Mouse (Mus musculus) liver, embryonic 12.5 days (tissue): ENCODE measurements around the gene Rab11fip3. TPM values are rescaled to one million over a fixed set of nuclear protein-coding genes. Genes with fewer than 3 reads are reported as not detected.
"Not testable (repeated sequence)": the region's sequence is repeated elsewhere in the genome, so short reads cannot be mapped to it uniquely, and the experiment has no call there.

Source experiments
- ATAC-seq: fragments of 200-750 bp; cut with Nextera tagmentation; 2 replicates; pipeline ENCODE4 v1.8.0; 2017; ENCODE audit warnings: moderate number of reproducible peaks, mild to moderate bottlenecking, moderate library complexity
- H3K27ac ChIP-seq: fragments of 300-500 bp; sonication (generic); 2 replicates; pipeline ENCODE4 v1.5.1; 2016; ENCODE audit warnings: mild to moderate bottlenecking
- H3K27me3 ChIP-seq: fragments of 300-500 bp; sonication (generic); replicated peaks from 2 replicates; pipeline ENCODE4 v1.6.1; 2016; ENCODE audit warnings: mild to moderate bottlenecking, moderate library complexity
- H3K36me3 ChIP-seq: fragments of 300-500 bp; sonication (generic); 2 replicates; pipeline ENCODE4 v1.6.1; 2016; ENCODE audit warnings: mild to moderate bottlenecking, moderate library complexity
- H3K4me1 ChIP-seq: fragments of 300-500 bp; sonication (generic); 2 replicates; pipeline ENCODE4 v1.6.1; 2016
- H3K4me2 ChIP-seq: fragments of 300-500 bp; sonication (generic); 2 replicates; pipeline ENCODE4 v1.6.1; 2016; ENCODE audit warnings: mild to moderate bottlenecking, moderate library complexity
- H3K4me3 ChIP-seq: fragments of 300-500 bp; sonication (generic); 2 replicates; pipeline ENCODE4 v1.5.1; 2016; ENCODE audit warnings: mild to moderate bottlenecking, moderate library complexity
- H3K9ac ChIP-seq: fragments of 300-500 bp; sonication (generic); 2 replicates; pipeline ENCODE4 v1.6.1; 2016; ENCODE audit warnings: mild to moderate bottlenecking, moderate library complexity
- H3K9me3 ChIP-seq: fragments of 300-500 bp; sonication (generic); replicated peaks from 2 replicates; pipeline ENCODE4 v1.6.1; 2016; ENCODE audit warnings: mild to moderate bottlenecking, moderate library complexity
- WGBS: fragments of 180-500 bp; shearing (Covaris S2); methylation state at CpG from one replicate; pipeline ENCODE4 v1.1.7; 2016; ENCODE audit not compliant: insufficient replicate concordance; 5-methylcytosine and 5-hydroxymethylcytosine counted together
- polyA plus RNA-seq: library from polyadenylated mRNA; unstranded; fragments of >200 nt; fragmentation: Nextera tagmentation; extraction: Ambion mirVana; gene quantifications from 2 replicates; pipeline ENCODE4 v1.2.1, GENCODE M21; 2016

The Rab11fip3 gene
- polyA plus RNA-seq, 1 experiment from 2014 or later: 4.2 TPM

DNA sequence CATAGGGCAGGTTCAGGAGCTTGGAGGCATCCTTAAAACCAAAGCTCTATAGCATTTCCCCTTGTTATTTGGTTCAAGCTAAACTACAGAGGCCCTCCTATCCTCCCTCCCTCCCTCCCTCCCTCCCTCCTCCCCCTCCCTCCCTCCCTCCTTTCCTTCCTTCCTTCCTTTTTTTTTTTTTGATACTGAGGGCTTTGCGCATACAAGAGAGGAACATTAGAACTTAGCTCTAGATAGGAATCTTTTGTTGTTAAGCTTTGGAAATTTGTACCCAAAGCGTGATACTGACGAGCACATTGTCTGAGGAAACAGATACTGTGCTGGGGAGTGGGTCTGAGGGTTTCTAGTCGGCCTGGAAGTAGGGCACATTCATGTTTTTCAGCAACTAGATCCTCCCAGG is 36.3 kb upstream of the Rab11fip3 start:
- WGBS: 35% methylated on average over 4 of the region's 4 CpGs
- no peak for ATAC-seq

GRCm38 (mm10) chr17:26101478-26101877 is 32.1 kb upstream of the Rab11fip3 start:
- no peaks in the 10 kb centered on the region for H3K27me3 ChIP-seq
- peak; percentile 84 for ATAC-seq
- H3K27ac ChIP-seq: no peak overlapping the region
- WGBS: 35% methylated on average over 4 of the region's 4 CpGs
- H3K36me3 ChIP-seq: no peaks in the 10 kb centered on the region
- no peak overlapping the region for H3K4me2 ChIP-seq
- no peak overlapping the region for H3K9ac ChIP-seq
- no peak overlapping the region for H3K4me3 ChIP-seq
- H3K4me1 ChIP-seq: peaks cover 18% of the 10 kb centered on the region
- no peaks in the 10 kb centered on the region for H3K9me3 ChIP-seq

More for the DNA sequence above, 36.3 kb upstream of the Rab11fip3 start:
- no peaks in the 10 kb centered on the region for H3K9me3 ChIP-seq
- no peak overlapping the region for H3K4me3 ChIP-seq
- peaks cover 13% of the 10 kb centered on the region for H3K27me3 ChIP-seq
- no peak overlapping the region for H3K4me2 ChIP-seq
- H3K9ac ChIP-seq: no peak overlapping the region
- H3K36me3 ChIP-seq: no peaks in the 10 kb centered on the region
- H3K4me1 ChIP-seq: peaks cover 18% of the 10 kb centered on the region
- H3K27ac ChIP-seq: no peak overlapping the region

GRCm38 (mm10) chr17:26100166-26100565 is 30.8 kb upstream of the Rab11fip3 start:
- 45% methylated on average over 2 of the region's 2 CpGs for WGBS
- Histone ChIP-seq H3K27ac (no peak overlapping the region), H3K27me3 (no peaks in the 10 kb centered on the region), H3K4me3 (no peak overlapping the region), H3K36me3 (no peaks in the 10 kb centered on the region), H3K9ac (no peak overlapping the region), H3K4me1 (peaks cover 25% of the 10 kb centered on the region), H3K9me3 (no peaks in the 10 kb centered on the region), H3K4me2 (no peak overlapping the region)
- ATAC-seq: no peak

GRCm38 (mm10) chr17:26099316-26099715 is 30.0 kb upstream of the Rab11fip3 start:
- H3K36me3 ChIP-seq, ATAC-seq, H3K4me2 ChIP-seq, H3K27me3 ChIP-seq, H3K9me3 ChIP-seq, H3K27ac ChIP-seq, H3K9ac ChIP-seq, H3K4me3 ChIP-seq: not testable (repeated sequence)
- WGBS: 55% methylated on average over 3 of the region's 3 CpGs
- H3K4me1 ChIP-seq: peaks cover 32% of the 10 kb centered on the region

GRCm38 (mm10) chr17:26098461-26098860 is 29.1 kb upstream of the Rab11fip3 start:
- Histone ChIP-seq H3K9ac (no peak overlapping the region), H3K4me1 (peaks cover 41% of the 10 kb centered on the region), H3K4me3 (no peak overlapping the region), H3K36me3 (peaks cover 5% of the 10 kb centered on the region), H3K27me3 (no peaks in the 10 kb centered on the region), H3K9me3 (no peaks in the 10 kb centered on the region), H3K4me2 (no peak overlapping the region), H3K27ac (no peak overlapping the region)
- no peak for ATAC-seq
- 72% methylated on average over 7 of the region's 7 CpGs for WGBS

DNA sequence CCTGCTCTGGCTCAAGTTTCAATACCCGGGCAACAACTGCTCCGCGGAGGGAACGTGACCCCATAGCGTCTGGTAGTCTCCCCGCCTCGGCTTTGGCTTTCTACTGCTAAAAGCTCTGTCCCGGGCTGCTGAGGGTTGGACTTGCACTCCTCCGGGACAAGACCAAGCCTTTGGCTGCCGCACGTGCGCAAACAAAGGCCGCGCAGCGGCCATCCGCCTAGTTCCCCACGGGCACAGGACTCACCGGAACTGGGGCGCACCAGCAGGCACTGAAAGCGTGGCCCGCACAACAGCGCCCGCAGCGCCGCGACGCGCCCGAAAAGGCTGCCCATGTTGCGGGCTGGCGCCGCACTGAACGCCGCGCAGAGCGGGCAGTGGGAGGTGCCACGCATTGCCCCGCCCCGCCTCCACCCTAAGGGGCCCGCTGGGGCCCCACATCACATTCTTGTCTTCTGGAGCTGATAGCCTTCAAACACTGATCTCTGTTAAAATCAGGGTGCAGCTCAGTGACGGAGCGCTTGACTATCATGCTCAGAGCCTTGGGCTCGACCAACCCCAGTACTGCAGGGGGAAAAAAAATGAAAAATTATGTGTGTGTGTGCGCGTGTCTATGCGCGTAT is 25.9 kb upstream of the Rab11fip3 start, which contains the start of gene Nme4:
Nme4 (minus strand) TSS at position 482 of the 620 bp plus-strand sequence.
- H3K27ac ChIP-seq: peak within 1 kb of the TSS; percentile 75
- WGBS: 2% methylated on average over 47 of the region's 47 CpGs

GRCm38 (mm10) chr17:26094531-26095110 is 25.3 kb upstream of the Rab11fip3 start:
- WGBS: 23% methylated on average over 9 of the region's 9 CpGs
- Histone ChIP-seq H3K9me3 (no peaks in the 10 kb centered on the region), H3K27me3 (no peaks in the 10 kb centered on the region), H3K4me2 (peak overlapping the region; percentile 90), H3K27ac (peak overlapping the region; percentile 75), H3K4me1 (peaks cover 37% of the 10 kb centered on the region), H3K4me3 (peak overlapping the region; percentile 67), H3K36me3 (peaks cover 23% of the 10 kb centered on the region), H3K9ac (peak overlapping the region; percentile 75)
- no peak for ATAC-seq

More for the DNA sequence above, 25.9 kb upstream of the Rab11fip3 start, which contains the start of gene Nme4:
- Histone ChIP-seq H3K4me3 (peak within 1 kb of the TSS; percentile 67), H3K27me3 (no peaks in the 10 kb centered on the region), H3K4me1 (peaks cover 31% of the 10 kb centered on the region), H3K36me3 (peaks cover 23% of the 10 kb centered on the region), H3K9me3 (no peaks in the 10 kb centered on the region), H3K4me2 (peak within 1 kb of the TSS; percentile 90), H3K9ac (peak within 1 kb of the TSS; percentile 75)
- ATAC-seq: peak; percentile 87

DNA sequence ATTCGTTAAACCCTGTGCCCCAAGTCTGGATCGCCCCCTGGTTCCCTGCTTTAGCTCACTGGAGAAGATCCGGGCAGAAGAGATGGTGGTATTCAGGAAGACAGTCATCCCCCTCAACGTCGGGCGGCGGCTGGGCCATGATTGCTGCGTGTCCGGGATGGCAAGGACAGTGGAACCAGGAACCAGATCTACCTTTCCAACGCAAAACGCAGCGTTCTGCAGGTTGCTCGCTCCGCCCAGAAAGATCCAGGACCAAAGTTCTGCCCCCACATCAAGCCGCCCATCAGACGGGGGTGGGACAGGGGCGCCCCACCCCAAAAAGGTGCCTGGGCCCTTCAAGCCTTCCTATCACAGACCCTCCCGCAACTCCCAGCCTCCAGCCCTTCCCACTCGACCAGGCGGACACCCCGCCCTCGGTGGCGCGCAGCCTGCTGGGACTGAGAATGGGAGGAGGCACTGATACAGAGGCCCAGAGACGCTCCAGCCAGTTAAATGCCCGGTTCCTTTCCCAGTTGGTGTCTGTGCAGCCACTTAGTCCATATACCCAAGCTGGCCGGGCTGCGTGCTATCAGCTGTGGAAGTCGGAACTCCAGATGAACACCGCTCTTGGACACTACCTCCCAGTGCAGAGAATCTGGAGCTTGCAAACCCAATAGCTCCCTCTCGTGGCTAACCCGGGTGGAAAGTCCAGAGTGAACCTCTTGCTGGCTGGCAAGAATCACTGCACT is 20.7 kb upstream of the Rab11fip3 start, which contains the start of gene Decr2:
Decr2 (minus strand) TSS at position 433 of the 728 bp plus-strand sequence.
- Histone ChIP-seq H3K4me1 (peaks cover 30% of the 10 kb centered on the region), H3K36me3 (peaks cover 28% of the 10 kb centered on the region), H3K4me3 (peak within 1 kb of the TSS; percentile 65), H3K4me2 (peak within 1 kb of the TSS; percentile 82), H3K9ac (peak within 1 kb of the TSS; percentile 62), H3K27ac (peak within 1 kb of the TSS; percentile 72), H3K9me3 (no peaks in the 10 kb centered on the region), H3K27me3 (no peaks in the 10 kb centered on the region; the same call in 1 of the 2 replicates)
- WGBS: 2% methylated on average over 32 of the region's 32 CpGs
- peak; percentile 85 for ATAC-seq

DNA sequence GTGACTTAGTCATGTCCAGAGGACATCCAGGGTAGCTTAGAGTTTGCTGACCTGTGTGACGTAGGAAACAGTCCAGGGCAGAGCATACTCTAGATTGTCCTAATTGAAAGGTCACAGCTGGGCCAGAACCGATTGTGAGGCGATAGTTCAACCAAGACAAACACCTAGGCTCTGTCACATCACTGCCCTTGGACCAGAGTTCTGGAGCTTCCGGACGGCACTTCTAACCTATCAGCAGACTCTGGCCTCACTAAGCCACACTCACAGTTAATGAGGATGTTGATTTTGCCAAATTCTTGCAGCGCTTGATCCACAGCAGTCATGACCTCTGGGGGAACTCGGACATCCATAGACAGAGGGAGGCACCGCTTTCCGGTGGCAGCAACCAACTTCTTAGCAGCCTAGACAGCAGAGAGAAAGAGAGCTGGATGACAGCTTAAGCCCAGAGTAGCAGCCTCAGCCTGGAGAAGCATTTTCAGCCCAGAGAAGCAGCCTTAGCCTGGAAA is 17.8 kb upstream of the Rab11fip3 start:
- 79% methylated on average over 9 of the region's 9 CpGs for WGBS
- no peak for ATAC-seq
- peaks cover 13% of the 10 kb centered on the region for H3K36me3 ChIP-seq
- no peaks in the 10 kb centered on the region for H3K9me3 ChIP-seq
- H3K4me3 ChIP-seq: no peak overlapping the region
- H3K4me2 ChIP-seq: no peak overlapping the region
- no peak overlapping the region for H3K27ac ChIP-seq
- H3K9ac ChIP-seq: no peak overlapping the region
- no peaks in the 10 kb centered on the region; the same call in 1 of the 2 replicates for H3K27me3 ChIP-seq
- peaks cover 12% of the 10 kb centered on the region for H3K4me1 ChIP-seq

- H3K9me3 ChIP-seq: no peaks in the 10 kb centered on the region
- 0 out of 2 replicates have a peak, but pooled peaks cover under 1% of the 10 kb centered on the region for H3K36me3 ChIP-seq
- WGBS: 16% methylated on average over 2 of the region's 2 CpGs
- no peak for ATAC-seq
- H3K4me1 ChIP-seq: no peaks in the 10 kb centered on the region
- no peak overlapping the region for H3K9ac ChIP-seq
- H3K27ac ChIP-seq: no peak overlapping the region
- peaks cover 6% of the 10 kb centered on the region for H3K27me3 ChIP-seq
- H3K4me2 ChIP-seq: no peak overlapping the region
- no peak overlapping the region for H3K4me3 ChIP-seq
Measured at GRCm38 (mm10) chr17:26080867-26081266, 11.5 kb upstream of the Rab11fip3 start.

DNA sequence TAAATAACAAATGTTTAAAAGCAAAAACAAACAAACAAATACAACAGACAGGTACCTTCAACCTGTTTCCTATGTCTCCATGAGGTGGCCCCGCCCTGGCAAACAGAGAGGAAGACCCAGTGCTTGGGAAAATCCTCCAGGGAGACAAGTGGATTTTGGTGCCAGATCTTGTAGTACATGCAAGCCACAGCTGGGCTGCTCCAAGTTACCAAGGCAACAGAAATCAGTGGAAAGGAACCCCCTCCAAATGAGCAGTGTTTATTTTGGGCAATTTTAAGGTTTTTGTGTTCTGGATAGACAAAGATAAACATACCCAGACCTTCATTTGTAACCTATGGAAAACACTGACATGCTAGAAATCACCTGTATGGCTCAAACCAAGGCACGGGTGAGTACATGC is 9.5 kb upstream of the Rab11fip3 start:
- H3K9me3 ChIP-seq: no peaks in the 10 kb centered on the region
- H3K4me1 ChIP-seq: no peaks in the 10 kb centered on the region
- H3K36me3 ChIP-seq: no peaks in the 10 kb centered on the region
- H3K27me3 ChIP-seq: peaks cover 17% of the 10 kb centered on the region
- no peak overlapping the region for H3K4me3 ChIP-seq
- no peak for ATAC-seq
- H3K9ac ChIP-seq: no peak overlapping the region
- no peak overlapping the region for H3K4me2 ChIP-seq
- no peak overlapping the region for H3K27ac ChIP-seq
- WGBS: 71% methylated on average over 2 of the region's 2 CpGs

DNA sequence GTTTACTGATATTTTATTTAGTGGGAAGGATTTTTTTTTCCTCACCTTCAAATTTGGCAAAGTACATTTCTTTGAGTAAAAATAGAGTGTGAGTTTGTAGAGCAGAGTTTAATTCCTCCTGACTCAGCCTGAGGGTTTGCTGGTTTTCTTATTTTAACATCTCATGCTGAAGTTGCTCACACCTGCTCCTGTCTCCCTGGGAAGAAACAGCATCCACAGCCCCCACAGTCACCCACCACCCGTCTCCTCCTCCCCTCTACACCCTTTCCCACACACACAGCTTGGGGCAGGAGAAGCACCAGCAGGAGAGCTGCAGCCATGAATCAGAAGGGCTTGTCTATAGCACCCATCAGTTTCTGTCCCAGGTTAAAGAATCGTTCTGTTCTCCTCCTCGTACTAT is 5.9 kb upstream of the Rab11fip3 start:
- no peak overlapping the region for H3K9ac ChIP-seq
- 59% methylated on average over 3 of the region's 3 CpGs for WGBS
- ATAC-seq: no peak

More for the DNA sequence above, 5.9 kb upstream of the Rab11fip3 start:
- no peaks in the 10 kb centered on the region for H3K36me3 ChIP-seq
- H3K27ac ChIP-seq: no peak overlapping the region
- H3K9me3 ChIP-seq: no peaks in the 10 kb centered on the region
- no peak overlapping the region for H3K4me3 ChIP-seq
- no peak overlapping the region for H3K4me2 ChIP-seq
- no peaks in the 10 kb centered on the region for H3K4me1 ChIP-seq
- H3K27me3 ChIP-seq: peaks cover 46% of the 10 kb centered on the region
